Mouse (Mus musculus) kidney, postnatal 14 days (tissue): ENCODE measurements around the gene 1600012H06Rik.
"Not testable (repeated sequence)": the region's sequence is repeated elsewhere in the genome, so short reads cannot be mapped to it uniquely, and the experiment has no call there.

Source experiments
- DNase-seq: peaks from one replicate; pipeline ENCODE4 v3.0.0; 2022; ENCODE audit warnings: mixed read lengths

The 1600012H06Rik gene

DNA sequence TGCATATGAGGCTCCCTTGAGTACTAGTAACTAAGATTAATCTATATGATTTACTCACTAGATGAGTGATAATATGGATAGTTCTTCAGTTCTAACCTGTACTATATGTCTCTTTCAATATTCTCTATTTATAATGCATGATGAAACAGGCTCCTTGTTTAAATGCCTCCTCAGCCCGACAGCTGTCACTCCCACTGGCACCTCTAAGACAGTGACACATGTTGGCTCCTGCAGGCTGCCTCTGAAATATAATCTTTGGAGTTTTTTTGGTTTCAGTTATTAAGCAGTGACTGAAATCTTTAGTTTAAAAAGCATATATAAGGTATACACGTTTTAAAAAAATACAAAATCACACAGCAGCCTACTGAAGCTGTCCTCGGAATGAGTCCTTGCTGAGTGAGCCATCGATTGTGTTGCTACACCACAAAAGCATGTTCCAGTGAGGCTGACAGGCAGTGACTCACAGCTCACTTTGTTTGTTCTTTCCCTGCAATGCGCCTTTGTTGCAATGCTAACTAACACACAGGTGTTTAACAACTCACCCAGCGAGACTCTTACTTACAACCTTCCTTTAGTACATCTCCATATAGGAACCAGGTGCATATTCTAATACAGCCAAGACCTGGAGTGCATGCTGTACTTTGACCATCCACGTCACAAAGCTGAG, 6.3 kb downstream of the 1600012H06Rik start:
- DNase-seq: no peak

DNA sequence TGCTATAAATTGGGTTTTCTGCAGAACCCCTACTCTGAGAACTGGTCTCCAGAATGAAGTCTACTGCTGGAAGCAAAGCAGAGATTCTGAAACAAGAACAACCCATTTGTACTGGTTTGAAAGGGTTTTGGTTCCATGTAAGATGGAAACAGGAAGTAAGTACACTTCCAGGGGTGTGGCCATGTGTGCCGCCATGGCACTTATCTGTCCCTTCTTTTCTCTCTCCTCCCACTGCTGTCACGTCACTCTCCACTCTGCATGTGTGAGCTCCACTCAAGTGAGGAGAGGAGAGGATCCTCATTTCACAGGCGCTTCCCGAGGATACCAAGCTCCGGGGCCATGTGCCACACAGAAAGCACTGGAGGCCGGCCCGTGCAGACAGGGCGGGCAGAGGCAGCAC, 10.5 kb downstream of the 1600012H06Rik start:
- no peak for DNase-seq

DNA sequence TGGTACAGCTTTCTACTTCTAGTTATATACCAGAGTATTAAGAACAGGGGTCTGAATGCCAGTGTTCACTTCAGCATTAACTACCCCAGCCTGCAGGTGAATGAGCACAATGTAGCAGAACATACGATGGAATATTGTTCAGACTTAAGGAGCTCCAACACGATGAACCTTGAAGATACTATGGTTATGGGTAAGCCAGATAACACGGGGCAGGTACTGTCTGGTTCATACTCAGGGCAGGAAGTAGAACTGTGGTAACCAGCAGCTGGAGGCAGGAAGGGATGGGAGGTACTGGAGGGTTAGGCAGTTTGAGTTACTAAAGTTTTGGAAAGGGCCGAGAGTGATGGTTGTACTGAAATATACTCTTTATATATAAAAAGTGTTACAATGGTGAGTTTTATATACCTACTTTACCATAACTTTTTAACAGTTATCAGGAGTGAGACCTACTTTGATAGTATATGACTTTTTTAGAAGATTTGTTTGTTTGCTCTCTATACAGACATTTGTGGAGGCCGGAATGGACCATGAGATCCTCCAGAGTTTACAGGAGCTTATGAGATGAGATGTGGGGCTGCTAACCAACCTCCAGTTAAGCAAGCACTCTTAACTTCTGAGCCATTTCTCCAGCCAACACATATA, 15.8 kb downstream of the 1600012H06Rik start:
- DNase-seq: no peak

DNA sequence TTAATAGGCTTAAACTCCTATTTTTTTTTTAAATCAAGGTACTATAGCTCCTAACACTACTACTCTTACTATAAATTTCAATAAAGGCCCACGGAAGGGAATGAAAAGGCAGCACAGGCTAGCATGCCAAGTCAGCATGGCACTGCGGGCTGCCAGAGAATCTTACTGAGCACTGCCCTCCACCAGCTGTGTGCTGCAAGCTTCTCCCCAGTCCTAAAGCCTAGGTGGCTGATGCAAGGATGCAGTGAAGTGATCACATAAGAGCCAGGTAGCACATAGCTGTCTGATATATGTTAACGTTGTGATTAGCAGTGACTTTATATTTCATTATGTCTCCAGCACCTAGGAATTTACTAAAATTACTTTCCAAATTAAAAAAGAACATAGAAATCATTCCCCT, 17.0 kb downstream of the 1600012H06Rik start:
- no peak for DNase-seq

DNA sequence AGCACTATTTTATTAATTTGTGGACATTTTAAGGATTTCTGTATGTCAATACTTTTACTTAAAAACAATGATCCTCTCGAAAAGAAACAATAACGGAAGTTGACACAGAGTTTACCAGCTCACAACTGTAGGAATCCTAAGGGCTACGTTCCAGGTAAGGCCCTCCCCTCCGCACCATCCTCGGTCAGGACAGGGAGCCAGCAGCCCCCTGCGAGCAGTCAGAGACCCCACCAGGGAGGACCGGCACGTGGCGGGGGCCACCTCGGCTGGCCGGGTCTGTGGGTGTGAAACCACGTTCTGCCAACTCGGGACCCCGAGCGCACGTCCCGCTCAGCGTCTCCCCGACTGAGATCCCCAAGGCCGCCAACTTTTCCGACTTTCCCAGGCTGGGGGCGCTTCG, 17.5 kb downstream of the 1600012H06Rik start:
- DNase-seq: peak; percentile 32

DNA sequence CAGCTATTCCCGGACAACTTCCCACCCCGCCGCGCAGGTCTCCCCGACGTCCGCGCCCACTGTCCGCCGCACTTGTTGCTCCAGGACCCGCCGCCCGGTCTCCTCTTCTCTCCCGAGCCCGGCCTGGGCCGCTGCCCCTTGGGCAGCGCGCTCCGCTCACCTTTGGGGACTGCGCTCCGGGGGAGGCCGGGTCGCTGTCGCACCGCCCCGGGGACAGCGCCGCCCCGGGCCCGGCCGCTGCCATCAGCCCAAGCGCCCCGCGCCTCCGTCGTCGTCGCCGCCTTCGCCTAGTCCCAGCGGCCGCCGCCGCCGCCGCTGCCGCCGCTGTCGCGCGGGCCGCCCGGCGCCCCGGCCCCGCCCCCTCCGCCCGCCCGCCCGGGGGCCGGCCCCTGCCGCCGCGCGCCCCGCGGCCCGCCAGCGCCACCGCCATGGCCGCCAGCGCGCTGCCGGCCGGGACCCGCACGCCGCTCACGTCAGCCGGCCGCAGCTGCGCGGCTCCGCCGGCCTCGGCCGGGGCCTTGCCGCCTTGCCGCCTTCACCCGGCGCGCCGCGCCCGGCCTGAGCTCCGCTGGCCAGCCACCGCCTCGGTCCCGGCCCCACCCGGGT, 18.1 kb downstream of the 1600012H06Rik start, which contains the start of gene Phf10:
Gene Phf10 (minus strand): TSS at position 323 of the 606 bp plus-strand sequence.
- DNase-seq: peak; percentile 60

DNA sequence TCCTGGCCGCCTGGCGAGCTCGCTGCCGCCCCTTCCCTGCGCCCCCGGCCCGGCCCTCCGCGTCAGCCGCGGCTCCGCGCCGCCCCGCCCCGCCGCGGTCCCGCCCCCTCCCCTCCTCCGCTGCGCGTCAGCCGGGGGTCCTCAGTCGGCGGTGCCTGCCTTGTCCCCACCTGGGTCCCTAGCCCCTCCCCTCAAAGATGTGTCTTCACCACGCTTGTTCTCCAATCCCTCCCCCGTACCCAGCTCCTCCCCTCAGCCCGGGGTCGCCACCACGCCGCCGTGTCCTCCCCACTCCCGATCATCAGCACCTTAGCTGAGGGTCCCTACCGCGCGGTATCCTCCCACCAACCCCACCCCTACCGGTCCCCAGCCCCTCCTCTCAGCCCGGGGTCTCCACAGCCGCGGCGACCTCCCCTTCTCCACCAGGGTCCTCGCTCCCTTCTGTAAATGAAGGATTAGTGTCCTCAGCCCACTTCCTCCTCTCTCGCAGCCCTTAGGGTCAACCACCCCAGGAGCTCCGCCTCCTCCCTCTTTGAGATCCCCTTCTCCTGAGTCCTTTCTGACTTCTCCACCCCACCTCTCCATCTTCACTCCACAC, 18.7 kb downstream of the 1600012H06Rik start:
- DNase-seq: not testable (repeated sequence)

DNA sequence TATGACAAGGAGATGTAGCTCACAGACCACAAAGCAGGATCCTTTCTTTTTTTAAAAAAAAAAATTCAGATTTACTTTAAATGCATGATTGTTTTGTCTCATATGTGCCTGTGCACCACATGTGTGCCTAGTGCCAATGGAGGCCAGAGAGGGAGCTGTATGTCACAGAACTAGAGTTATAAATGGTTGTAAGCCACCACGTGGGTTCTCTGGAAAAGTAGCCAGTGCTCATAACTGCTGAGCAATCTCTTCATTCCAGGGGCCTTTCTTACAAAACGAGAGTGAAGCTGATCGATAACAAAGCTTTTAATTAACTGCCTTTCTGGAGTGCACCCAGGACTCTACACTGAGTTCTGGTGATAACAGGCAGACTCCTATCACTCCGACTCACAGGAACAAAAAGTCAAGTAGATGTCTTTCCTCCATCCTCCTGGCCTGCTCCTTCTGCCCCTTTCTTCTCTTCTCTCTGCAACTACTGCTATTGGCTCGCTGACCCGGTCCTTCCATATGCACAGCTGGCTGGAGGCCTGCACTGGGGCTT, 25.5 kb downstream of the 1600012H06Rik start:
- not testable (repeated sequence) for DNase-seq

DNA sequence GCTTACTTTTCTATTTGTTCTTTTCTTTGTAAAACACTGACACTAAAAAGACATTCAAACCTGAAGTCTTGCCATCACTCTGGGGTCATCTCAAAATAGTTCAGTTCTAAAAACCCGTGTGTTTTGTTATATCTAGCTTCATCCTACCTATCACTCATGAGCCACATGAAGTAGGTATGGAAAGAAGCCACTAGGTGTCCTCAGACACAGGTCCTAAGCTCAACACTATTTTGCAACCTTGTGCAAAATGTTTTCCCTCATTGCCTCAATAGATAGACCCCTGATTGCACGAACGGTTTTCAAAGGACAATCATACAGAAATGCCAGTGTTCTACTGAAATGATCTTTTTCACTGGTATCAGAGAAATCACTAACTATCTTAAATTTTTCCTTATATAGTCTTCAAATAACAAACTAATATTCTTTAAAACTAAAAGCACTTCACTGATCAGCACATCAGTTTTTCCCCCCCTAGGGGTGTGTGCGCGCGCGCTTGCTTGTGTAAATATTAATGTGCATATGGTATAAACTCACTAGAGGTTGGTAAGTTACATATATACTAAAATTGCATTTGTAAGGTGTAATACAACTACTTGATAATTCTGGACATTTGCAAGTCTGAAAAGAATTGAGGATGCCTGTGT, 34.9 kb downstream of the 1600012H06Rik start:
- not testable (repeated sequence) for DNase-seq

DNA sequence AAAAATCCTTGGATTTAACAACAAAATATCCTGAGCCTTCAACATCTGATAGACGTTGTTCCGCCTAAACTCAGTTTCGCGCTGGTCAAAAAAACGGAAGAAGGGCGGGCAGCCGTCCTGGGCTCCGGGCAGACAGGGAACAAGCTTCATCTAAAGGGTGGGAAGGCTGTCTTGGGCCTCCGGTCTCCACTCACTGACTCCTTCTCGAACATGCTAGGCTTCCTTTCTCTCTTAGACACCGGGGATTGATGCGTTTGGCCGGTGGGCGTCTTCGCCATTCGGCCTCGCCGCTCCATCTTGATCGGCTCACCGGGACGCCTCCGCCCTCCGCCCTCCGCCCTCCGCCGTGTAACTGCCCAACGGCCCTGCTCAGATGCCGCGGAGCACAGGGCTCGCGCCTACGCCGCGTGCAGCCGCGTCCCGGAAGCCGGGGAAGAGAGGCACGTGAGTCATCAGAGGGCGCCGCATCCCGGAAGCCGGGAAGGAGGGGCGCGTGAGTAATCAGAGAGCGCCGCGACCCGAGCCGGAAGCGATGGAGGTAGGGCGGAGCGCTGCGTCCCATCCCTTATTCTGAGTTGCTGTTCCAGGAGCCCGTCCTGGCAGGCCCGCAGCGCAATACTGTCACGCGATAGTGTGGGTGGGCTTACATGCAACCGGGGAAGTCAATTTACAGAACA, 35.5 kb downstream of the 1600012H06Rik start, which contains the start of the genes 9030025P20Rik and Gm3417:
Gene 9030025P20Rik (plus strand): TSS at position 107 of the 677 bp plus-strand sequence.
Gene Gm3417 (minus strand): TSS at position 429 of the 677 bp plus-strand sequence.
- not testable (repeated sequence) for DNase-seq

DNA sequence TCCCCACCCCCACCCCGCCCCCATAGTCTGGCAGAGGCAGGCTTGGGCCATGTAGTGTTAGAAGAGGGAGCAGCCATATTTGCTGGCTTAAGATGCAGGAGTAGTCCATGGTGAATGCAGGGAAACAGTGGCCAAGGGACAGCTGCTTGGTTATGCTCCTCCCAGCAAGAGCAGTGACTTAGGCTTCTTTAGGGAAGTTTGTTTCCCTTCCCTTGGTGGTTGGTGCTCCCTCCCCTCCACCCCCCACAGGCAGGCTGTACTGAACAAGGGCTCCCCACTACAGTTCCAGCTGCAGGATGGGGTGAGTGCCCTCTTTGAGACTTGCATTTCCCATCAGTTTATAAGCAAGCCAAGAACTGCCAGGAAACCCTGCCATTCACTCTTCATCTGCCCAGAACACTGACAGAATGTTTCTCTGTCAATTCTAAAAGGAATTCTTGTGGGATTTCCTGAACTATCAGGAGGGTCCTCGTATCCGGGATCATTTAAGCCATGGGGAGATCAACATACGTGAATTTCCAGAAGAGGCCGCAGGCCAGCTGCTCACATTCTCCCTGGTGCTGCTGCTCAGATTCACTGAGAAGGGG, 47.2 kb downstream of the 1600012H06Rik start:
- not testable (repeated sequence) for DNase-seq

DNA sequence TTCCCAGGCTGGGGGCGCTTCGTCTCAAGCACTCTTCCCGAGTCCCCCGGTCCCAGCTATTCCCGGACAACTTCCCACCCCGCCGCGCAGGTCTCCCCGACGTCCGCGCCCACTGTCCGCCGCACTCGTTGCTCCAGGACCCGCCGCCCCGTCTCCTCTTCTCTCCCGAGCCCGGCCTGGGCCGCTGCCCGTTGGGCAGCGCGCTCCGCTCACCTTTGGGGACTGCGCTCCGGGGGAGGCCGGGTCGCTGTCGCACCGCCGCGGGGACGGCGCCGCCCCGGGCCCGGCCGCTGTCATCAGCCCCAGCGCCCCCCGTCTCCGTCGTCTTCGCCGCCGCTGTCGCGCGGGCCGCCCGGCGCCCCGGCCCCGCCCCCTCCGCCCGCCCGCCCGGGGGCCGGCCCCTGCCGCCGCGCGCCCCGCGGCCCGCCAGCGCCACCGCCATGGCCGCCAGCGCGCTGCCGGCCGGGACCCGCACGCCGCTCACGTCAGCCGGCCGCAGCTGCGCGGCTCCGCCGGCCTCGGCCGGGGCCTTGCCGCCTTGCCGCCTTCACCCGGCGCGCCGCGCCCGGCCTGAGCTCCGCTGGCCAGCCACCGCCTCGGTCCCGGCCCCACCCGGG, 49.6 kb downstream of the 1600012H06Rik start:
- not testable (repeated sequence) for DNase-seq

DNA sequence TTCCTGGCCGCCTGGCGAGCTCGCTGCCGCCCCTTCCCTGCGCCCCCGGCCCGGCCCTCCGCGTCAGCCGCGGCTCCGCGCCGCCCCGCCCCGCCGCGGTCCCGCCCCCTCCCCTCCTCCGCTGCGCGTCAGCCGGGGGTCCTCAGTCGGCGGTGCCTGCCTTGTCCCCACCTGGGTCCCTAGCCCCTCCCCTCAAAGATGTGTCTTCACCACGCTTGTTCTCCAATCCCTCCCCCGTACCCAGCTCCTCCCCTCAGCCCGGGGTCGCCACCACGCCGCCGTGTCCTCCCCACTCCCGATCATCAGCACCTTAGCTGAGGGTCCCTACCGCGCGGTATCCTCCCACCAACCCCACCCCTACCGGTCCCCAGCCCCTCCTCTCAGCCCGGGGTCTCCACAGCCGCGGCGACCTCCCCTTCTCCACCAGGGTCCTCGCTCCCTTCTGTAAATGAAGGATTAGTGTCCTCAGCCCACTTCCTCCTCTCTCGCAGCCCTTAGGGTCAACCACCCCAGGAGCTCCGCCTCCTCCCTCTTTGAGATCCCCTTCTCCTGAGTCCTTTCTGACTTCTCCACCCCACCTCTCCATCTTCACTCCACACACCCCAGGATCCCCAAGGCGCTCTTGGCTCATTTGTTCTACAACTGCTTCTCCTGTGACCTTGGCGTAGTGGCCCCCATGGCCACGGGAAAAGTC, 50.3 kb downstream of the 1600012H06Rik start:
- not testable (repeated sequence) for DNase-seq

DNA sequence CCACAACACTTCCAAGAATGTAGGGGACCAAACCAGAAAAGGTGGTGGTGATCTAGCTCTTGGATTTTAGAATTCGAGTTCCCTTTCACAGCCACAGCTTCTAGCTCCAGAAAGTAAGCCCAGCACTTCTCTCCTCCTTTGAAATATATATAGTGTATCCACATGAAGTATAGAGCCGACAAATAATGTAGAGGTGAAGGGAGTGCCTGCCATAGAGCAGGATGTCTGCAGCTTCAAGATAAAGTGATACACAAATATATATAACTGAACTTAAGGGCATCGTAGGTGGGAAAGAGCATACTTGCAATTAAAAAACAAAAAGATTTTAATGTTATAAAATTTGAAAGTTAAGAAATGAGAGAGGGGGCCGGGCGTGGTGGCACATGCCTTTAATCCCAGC, 51.2 kb downstream of the 1600012H06Rik start:
- not testable (repeated sequence) for DNase-seq

DNA sequence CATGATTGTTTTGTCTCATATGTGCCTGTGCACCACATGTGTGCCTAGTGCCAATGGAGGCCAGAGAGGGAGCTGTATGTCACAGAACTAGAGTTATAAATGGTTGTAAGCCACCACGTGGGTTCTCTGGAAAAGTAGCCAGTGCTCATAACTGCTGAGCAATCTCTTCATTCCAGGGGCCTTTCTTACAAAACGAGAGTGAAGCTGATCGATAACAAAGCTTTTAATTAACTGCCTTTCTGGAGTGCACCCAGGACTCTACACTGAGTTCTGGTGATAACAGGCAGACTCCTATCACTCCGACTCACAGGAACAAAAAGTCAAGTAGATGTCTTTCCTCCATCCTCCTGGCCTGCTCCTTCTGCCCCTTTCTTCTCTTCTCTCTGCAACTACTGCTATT, 57.1 kb downstream of the 1600012H06Rik start:
- DNase-seq: not testable (repeated sequence)

DNA sequence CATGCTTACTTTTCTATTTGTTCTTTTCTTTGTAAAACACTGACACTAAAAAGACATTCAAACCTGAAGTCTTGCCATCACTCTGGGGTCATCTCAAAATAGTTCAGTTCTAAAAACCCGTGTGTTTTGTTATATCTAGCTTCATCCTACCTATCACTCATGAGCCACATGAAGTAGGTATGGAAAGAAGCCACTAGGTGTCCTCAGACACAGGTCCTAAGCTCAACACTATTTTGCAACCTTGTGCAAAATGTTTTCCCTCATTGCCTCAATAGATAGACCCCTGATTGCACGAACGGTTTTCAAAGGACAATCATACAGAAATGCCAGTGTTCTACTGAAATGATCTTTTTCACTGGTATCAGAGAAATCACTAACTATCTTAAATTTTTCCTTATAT, 66.1 kb downstream of the 1600012H06Rik start:
- DNase-seq: not testable (repeated sequence)
